Mouse (Mus musculus) ES-E14 (cell line): ENCODE results near the gene Atp1b1.

ENCODE experiments used
- HCFC1 ChIP-seq: IDR thresholded peaks from 2 replicates; pipeline ENCODE4 v1.6.1; 2012; ENCODE audit warnings: low read length, inconsistent platforms, borderline replicate concordance; ENCODE audit not compliant: insufficient read depth
- MAFK ChIP-seq: IDR thresholded peaks from 2 replicates; pipeline ENCODE4 v1.6.1; 2014; ENCODE audit warnings: mild to moderate bottlenecking, low read depth, low read length, inconsistent platforms; ENCODE audit not compliant: insufficient read depth
- ZNF384 ChIP-seq: IDR thresholded peaks from 2 replicates; pipeline ENCODE4 v1.6.1; 2012; ENCODE audit warnings: low read depth, low read length, inconsistent platforms

- TF ChIP-seq ZNF384: no peak
- no peak for TF ChIP-seq HCFC1
- TF ChIP-seq MAFK: no peak
These were observed 45.2 kb downstream of the Atp1b1 start for GRCm38 (mm10) chr1:164412906-164413305.
